Mouse (Mus musculus) left cerebral cortex, adult 9 months (tissue): ENCODE measurements around the gene Pdcd1lg2.
A peak's percentile ranks its signal among the peaks of the same experiment; 100 is the strongest.

Experiments
- DNase-seq, 2 experiments: peaks; one replicate each; pipeline ENCODE4 v3.0.0; 2022; ENCODE audit warnings: low spot score in 2 of 2

Pdcd1lg2 gene

GRCm38 (mm10) chr19:29496786-29497557 is 86.3 kb downstream of the Pdcd1lg2 start:
- no peak for DNase-seq

- DNase-seq: no peak
These were observed 87.2 kb downstream of the Pdcd1lg2 start for GRCm38 (mm10) chr19:29497874-29498273.

GRCm38 (mm10) chr19:29498842-29499456 is 88.2 kb downstream of the Pdcd1lg2 start:
- no peak for DNase-seq

GRCm38 (mm10) chr19:29500333-29500732 is 89.6 kb downstream of the Pdcd1lg2 start:
- no peak for DNase-seq

GRCm38 (mm10) chr19:29501106-29501505 is 90.4 kb downstream of the Pdcd1lg2 start:
- no peak for DNase-seq

- peak in 1 of 2 experiments; percentile 78 for DNase-seq
These were observed 90.8 kb downstream of the Pdcd1lg2 start for GRCm38 (mm10) chr19:29501507-29501906.

GRCm38 (mm10) chr19:29504131-29504530 is 93.4 kb downstream of the Pdcd1lg2 start:
- no peak for DNase-seq

- no peak for DNase-seq
These were observed 94.9 kb downstream of the Pdcd1lg2 start for GRCm38 (mm10) chr19:29505617-29506016.

- no peak for DNase-seq
These were observed 97.5 kb downstream of the Pdcd1lg2 start for GRCm38 (mm10) chr19:29508208-29508607.

GRCm38 (mm10) chr19:29509857-29510256 is 99.1 kb downstream of the Pdcd1lg2 start:
- no peak for DNase-seq

GRCm38 (mm10) chr19:29511826-29512225 is 101.1 kb downstream of the Pdcd1lg2 start:
- no peak for DNase-seq

GRCm38 (mm10) chr19:29513111-29513766 is 102.5 kb downstream of the Pdcd1lg2 start:
- no peak for DNase-seq

GRCm38 (mm10) chr19:29514130-29514529 is 103.4 kb downstream of the Pdcd1lg2 start:
- DNase-seq: no peak

- DNase-seq: no peak
These were observed 104.7 kb downstream of the Pdcd1lg2 start for GRCm38 (mm10) chr19:29515386-29515785.

GRCm38 (mm10) chr19:29515991-29516390 is 105.3 kb downstream of the Pdcd1lg2 start:
- DNase-seq: no peak

- no peak for DNase-seq
These were observed 107.7 kb downstream of the Pdcd1lg2 start for GRCm38 (mm10) chr19:29518409-29518808.

- no peak for DNase-seq
These were observed 108.2 kb downstream of the Pdcd1lg2 start for GRCm38 (mm10) chr19:29518922-29519321.
